Comparison of ENCODE assay signal across 22 mouse cellular contexts in genomic region chr2:33244880-33245279, GRCm38 (mm10). TPM values are rescaled to one million over a fixed set of nuclear protein-coding genes. Genes with fewer than 3 reads are reported as not detected.
A peak's percentile ranks its signal among the peaks of the same experiment; 100 is the strongest.
DNase-seq lines count a peak whose midpoint lies in the region; ATAC-seq and TF ChIP-seq lines count a peak whose summit lies in the region.
"Had no signal": no experiment of that assay in that cellular context is flagged by ENCODE, and none has a peak within 500 bp of the region (broad histone marks: within the 10 kb centered on the region; RNA-seq: fewer than 3 reads in every experiment).

No protein-coding gene starts in this region.

- ATAC-seq in heart, embryonic 12.5 days (ENCODE audit: insufficient number of reproducible peaks, low FRiP score) = no peak
- ATAC-seq: forebrain, embryonic 13.5 days had no signal

- TF ChIP-seq CTCF in layer of hippocampus, adult 2 months (conservative IDR thresholded peaks at IDR 0.05) = no peak

- H3K27me3 ChIP-seq in heart, embryonic 12.5 days (replicated peaks) = no peaks in the 10 kb centered on the region
- H3K27me3 ChIP-seq: forebrain, embryonic 13.5 days; hindbrain, embryonic 15.5 days; limb, embryonic 12.5 days had no signal

- WGBS in heart, embryonic 12.5 days = 61% methylated on average over 6 of the region's 6 CpGs

- DNase-seq in adrenal gland, adult 2 months = peak; percentile 50
- DNase-seq in adrenal gland, adult 18-20 months (ENCODE audit: low spot score in 2 of 2) = no peak
- DNase-seq in heart, adult 8-10 months (ENCODE audit: low spot score) = no peak
- no peak for DNase-seq in layer of hippocampus, adult 2 months (ENCODE audit: low spot score in 2 of 2)
- DNase-seq in layer of hippocampus, adult 8-10 months (ENCODE audit: low spot score in 2 of 2) = no peak
- peak; percentile 23 for DNase-seq in adrenal gland, postnatal 25 days
- no peak for DNase-seq in thymus, postnatal 0 days (ENCODE audit: low spot score)
- DNase-seq: cerebellum, adult 9-10 months; gastrocnemius, postnatal 10 days; kidney, adult 2 months; lung, adult 18-20 months; lung, postnatal 14 days; right cerebral cortex, postnatal 14 days; thymus, adult 2 months had no signal

- peaks cover 43% of the 10 kb centered on the region for H3K4me1 ChIP-seq in heart, embryonic 12.5 days (replicated peaks)

- H3K9me3 ChIP-seq in heart, embryonic 12.5 days (replicated peaks) = no peaks in the 10 kb centered on the region
- H3K9me3 ChIP-seq: forebrain, embryonic 13.5 days; hindbrain, embryonic 15.5 days; limb, embryonic 12.5 days had no signal

- H3K27ac ChIP-seq in heart, embryonic 12.5 days (ENCODE audit: poor library complexity, severe bottlenecking) = peak overlapping the region; percentile 21; the same call in 1 of the 2 replicates
- peak overlapping the region; percentile 43; the same call in 1 of the 2 replicates for H3K27ac ChIP-seq in layer of hippocampus, adult 2 months
- H3K27ac ChIP-seq: forebrain, embryonic 13.5 days; hindbrain, embryonic 15.5 days; kidney, postnatal 0 days; limb, embryonic 12.5 days; stomach, postnatal 0 days had no signal

- H3K9ac ChIP-seq in heart, embryonic 12.5 days = 0 out of 2 replicates have a peak overlapping the region, but pooled peaks have one; percentile 10
- H3K9ac ChIP-seq: forebrain, embryonic 13.5 days; hindbrain, embryonic 15.5 days; limb, embryonic 12.5 days had no signal

- no peak overlapping the region for H3K4me2 ChIP-seq in heart, embryonic 12.5 days
- H3K4me2 ChIP-seq: forebrain, embryonic 13.5 days; hindbrain, embryonic 15.5 days; limb, embryonic 12.5 days; liver, embryonic 11.5 days; midbrain, embryonic 11.5 days had no signal

- no peak overlapping the region for H3K4me3 ChIP-seq in heart, embryonic 12.5 days
- H3K4me3 ChIP-seq in layer of hippocampus, adult 2 months = no peak overlapping the region
- H3K4me3 ChIP-seq: forebrain, embryonic 13.5 days; hindbrain, embryonic 15.5 days; limb, embryonic 12.5 days had no signal

- peaks cover 44% of the 10 kb centered on the region for H3K36me3 ChIP-seq in heart, embryonic 12.5 days
- H3K36me3 ChIP-seq: hindbrain, embryonic 15.5 days had no signal

RNA-seq across cellular contexts. Expression of gene Angptl2, which starts 29.0 kb away (rescaled TPM):
- 10 to 100 TPM; 24.0 to 48.3 TPM for total RNA-seq in adrenal gland, adult 2 months (2021)
- 32.5 and 35.7 TPM in 2 replicates for polyA plus RNA-seq in adrenal gland, adult 2 months (2012; rRNA removed)
- 10 to 100 TPM; 19.6 to 29.9 TPM for total RNA-seq in adrenal gland, adult 18-20 months (2021)
- polyA plus RNA-seq in heart, embryonic 12.5 days (2016; fragmentation: Nextera tagmentation; extraction: Ambion mirVana) = 54.6 and 54.7 TPM in 2 replicates
- 10 to 100 TPM; 32.9 to 57.7 (median 53.5) TPM for total RNA-seq in heart, adult 8-10 months (2022)
- 1 to 10 TPM in 1 of 2 experiments, under 1 TPM in 1; 0.81 to 2.2 TPM for total RNA-seq in layer of hippocampus, adult 2 months (2021)
- total RNA-seq in layer of hippocampus, adult 8-10 months (2022) = 1 to 10 TPM; 1.5 to 3.7 (median 2.4) TPM
- 21.2 and 23.6 TPM in 2 replicates for total RNA-seq in adrenal gland, postnatal 25 days (2021)
- polyA plus RNA-seq in thymus, postnatal 0 days (2015; fragmentation: Nextera tagmentation; extraction: Ambion mirVana) = 29.8 and 34.7 TPM in 2 replicates

Comparison
In these comparisons a context has a peak if more than half of its experiments do, and no peak if none do; other contexts are left out.
1. DNase-seq: peak in adrenal gland, adult 2 months (single experiment) and adrenal gland, postnatal 25 days (single experiment); none in adrenal gland, adult 18-20 months (0 of 2), heart, adult 8-10 months (single experiment), layer of hippocampus, adult 2 months (0 of 2), layer of hippocampus, adult 8-10 months (0 of 2) and thymus, postnatal 0 days (single experiment).